Mouse (Mus musculus): ENCODE measurements around the gene Pmepa1.
A peak's percentile ranks its signal among the peaks of the same experiment; 100 is the strongest.

Pmepa1 gene

GRCm38 (mm10) chr2:173253761-173254662 is 22.3 kb downstream of the Pmepa1 start:
- DNase-seq (ENCODE audit: low spot score in 2 of 2): no peak

- no peak for DNase-seq (ENCODE audit: low spot score in 2 of 2)
These were observed 24.7 kb downstream of the Pmepa1 start for GRCm38 (mm10) chr2:173251675-173252074.

GRCm38 (mm10) chr2:173251133-173251532 is 25.2 kb downstream of the Pmepa1 start:
- DNase-seq (ENCODE audit: low spot score in 2 of 2): no peak

GRCm38 (mm10) chr2:173250411-173250810 is 25.9 kb downstream of the Pmepa1 start:
- no peak for DNase-seq (ENCODE audit: low spot score in 2 of 2)

GRCm38 (mm10) chr2:173249965-173250364 is 26.4 kb downstream of the Pmepa1 start:
- DNase-seq (ENCODE audit: low spot score in 2 of 2): no peak

GRCm38 (mm10) chr2:173249386-173249785 is 26.9 kb downstream of the Pmepa1 start:
- DNase-seq (ENCODE audit: low spot score in 2 of 2): no peak

- no peak for DNase-seq (ENCODE audit: low spot score in 2 of 2)
These were observed 27.5 kb downstream of the Pmepa1 start for GRCm38 (mm10) chr2:173248822-173249221.

GRCm38 (mm10) chr2:173247911-173248310 is 28.4 kb downstream of the Pmepa1 start:
- DNase-seq (ENCODE audit: low spot score in 2 of 2): no peak

GRCm38 (mm10) chr2:173247197-173247596 is 29.1 kb downstream of the Pmepa1 start:
- DNase-seq (ENCODE audit: low spot score in 2 of 2): no peak

GRCm38 (mm10) chr2:173246688-173247087 is 29.6 kb downstream of the Pmepa1 start:
- no peak for DNase-seq (ENCODE audit: low spot score in 2 of 2)

- DNase-seq (ENCODE audit: low spot score in 2 of 2): no peak
These were observed 31.1 kb downstream of the Pmepa1 start for GRCm38 (mm10) chr2:173245258-173245657.

GRCm38 (mm10) chr2:173244108-173244507 is 32.2 kb downstream of the Pmepa1 start:
- DNase-seq (ENCODE audit: low spot score in 2 of 2): no peak

- DNase-seq (ENCODE audit: low spot score in 2 of 2): no peak
These were observed 32.7 kb downstream of the Pmepa1 start for GRCm38 (mm10) chr2:173243616-173244015.

GRCm38 (mm10) chr2:173242874-173243273 is 33.5 kb downstream of the Pmepa1 start:
- no peak for DNase-seq (ENCODE audit: low spot score in 2 of 2)

GRCm38 (mm10) chr2:173240738-173241137 is 35.6 kb downstream of the Pmepa1 start:
- DNase-seq (ENCODE audit: low spot score in 2 of 2): no peak

GRCm38 (mm10) chr2:173238522-173238921 is 37.8 kb downstream of the Pmepa1 start:
- no peak for DNase-seq (ENCODE audit: low spot score in 2 of 2)

- no peak for DNase-seq (ENCODE audit: low spot score in 2 of 2)
These were observed 40.6 kb downstream of the Pmepa1 start for GRCm38 (mm10) chr2:173235435-173236332.

- no peak for DNase-seq (ENCODE audit: low spot score in 2 of 2)
These were observed 43.6 kb downstream of the Pmepa1 start for GRCm38 (mm10) chr2:173232766-173233099.

- no peak for DNase-seq (ENCODE audit: low spot score in 2 of 2)
These were observed 44.1 kb downstream of the Pmepa1 start for GRCm38 (mm10) chr2:173232065-173232765.

- DNase-seq (ENCODE audit: low spot score in 2 of 2): peak; percentile 85 to 93
These were observed 46.6 kb downstream of the Pmepa1 start for GRCm38 (mm10) chr2:173229578-173230224.

GRCm38 (mm10) chr2:173228567-173228966 is 47.8 kb downstream of the Pmepa1 start:
- DNase-seq (ENCODE audit: low spot score in 2 of 2): no peak

Measured in natural killer cell, adult 2 months (primary cell).